Mouse (Mus musculus) right cerebral cortex, postnatal 4 days (tissue): Measurements from ENCODE around the gene Epgn.

Experiments used
- DNase-seq: peaks from one replicate; pipeline ENCODE4 v3.0.0-alpha.2; 2022

Epgn gene

GRCm38 (mm10) chr5:91027164-91027563 lies at the start of gene Epgn:
Epgn (plus strand) TSS chr5:91027464.
- DNase-seq: no peak

GRCm38 (mm10) chr5:90980297-90980696 lies 47.0 kb upstream of the Epgn start:
- no peak for DNase-seq

GRCm38 (mm10) chr5:90987605-90988004 lies 39.7 kb upstream of the Epgn start:
- no peak for DNase-seq

GRCm38 (mm10) chr5:90988149-90988548 lies 39.1 kb upstream of the Epgn start:
- DNase-seq: no peak

- no peak for DNase-seq
These were observed 38.7 kb upstream of the Epgn start for GRCm38 (mm10) chr5:90988592-90988991.

GRCm38 (mm10) chr5:90999942-91000341 lies 27.3 kb upstream of the Epgn start:
- DNase-seq: no peak

- DNase-seq: no peak
These were observed 12.0 kb upstream of the Epgn start for GRCm38 (mm10) chr5:91015216-91015615.

- DNase-seq: no peak
These were observed 4.2 kb upstream of the Epgn start for GRCm38 (mm10) chr5:91023114-91023513.

GRCm38 (mm10) chr5:91027840-91028239 lies 576 bp downstream of the Epgn start:
- no peak for DNase-seq

- DNase-seq: no peak
These were observed 3.4 kb downstream of the Epgn start for GRCm38 (mm10) chr5:91030629-91031028.

GRCm38 (mm10) chr5:91035341-91035740 lies 8.1 kb downstream of the Epgn start:
- DNase-seq: no peak

- no peak for DNase-seq
These were observed 9.4 kb downstream of the Epgn start for GRCm38 (mm10) chr5:91036628-91037027.

- DNase-seq: no peak
These were observed 10.5 kb downstream of the Epgn start for GRCm38 (mm10) chr5:91037756-91038155.

GRCm38 (mm10) chr5:91038547-91038946 lies 11.3 kb downstream of the Epgn start:
- no peak for DNase-seq

- DNase-seq: no peak
These were observed 11.7 kb downstream of the Epgn start for GRCm38 (mm10) chr5:91038963-91039362.

- no peak for DNase-seq
These were observed 20.7 kb downstream of the Epgn start for GRCm38 (mm10) chr5:91047987-91048386.

- no peak for DNase-seq
These were observed 21.1 kb downstream of the Epgn start for GRCm38 (mm10) chr5:91048397-91048796.

GRCm38 (mm10) chr5:91072340-91072739 lies 45.1 kb downstream of the Epgn start:
- DNase-seq: no peak

- DNase-seq: no peak
These were observed 46.4 kb downstream of the Epgn start for GRCm38 (mm10) chr5:91073626-91074025.

GRCm38 (mm10) chr5:91074026-91074425 lies 46.8 kb downstream of the Epgn start:
- no peak for DNase-seq

- DNase-seq: peak; percentile 7
These were observed 47.2 kb downstream of the Epgn start, which contains the start of gene Ereg for GRCm38 (mm10) chr5:91074450-91074950. Ereg (plus strand) TSS chr5:91074622.

- DNase-seq: no peak
These were observed 47.8 kb downstream of the Epgn start for GRCm38 (mm10) chr5:91075021-91075420.

GRCm38 (mm10) chr5:91083016-91083415 lies 55.8 kb downstream of the Epgn start:
- DNase-seq: no peak
